Mouse (Mus musculus): ENCODE results near the gene Cnn3.

GRCm38 (mm10) chr3:121444414-121444813, 18.1 kb downstream of the Cnn3 start:
- TF ChIP-seq POLR2A (IDR thresholded peaks at IDR 0.05; ENCODE audit: insufficient read depth, low read depth, low read length) (no peak), CTCF (IDR thresholded peaks at IDR 0.05; ENCODE audit: insufficient read depth, low read depth, low read length) (no peak)

All from olfactory bulb, adult 2 months (tissue).